Mouse (Mus musculus) E14TG2a.4 (cell line): Measurements from ENCODE around the gene Greb1.

Experiments
- CTCF ChIP-seq: conservative IDR thresholded peaks from 2 replicates; pipeline ENCODE4 v1.5.1; 2014; ENCODE audit warnings: low read length
- NANOG ChIP-seq: IDR thresholded peaks from 2 replicates; pipeline ENCODE4 v1.6.1; 2014; ENCODE audit warnings: borderline replicate concordance, low read length, mixed read lengths
- POU5F1 ChIP-seq: IDR thresholded peaks from 2 replicates; pipeline ENCODE4 v1.6.1; 2014; ENCODE audit warnings: low read length, borderline replicate concordance

DNA sequence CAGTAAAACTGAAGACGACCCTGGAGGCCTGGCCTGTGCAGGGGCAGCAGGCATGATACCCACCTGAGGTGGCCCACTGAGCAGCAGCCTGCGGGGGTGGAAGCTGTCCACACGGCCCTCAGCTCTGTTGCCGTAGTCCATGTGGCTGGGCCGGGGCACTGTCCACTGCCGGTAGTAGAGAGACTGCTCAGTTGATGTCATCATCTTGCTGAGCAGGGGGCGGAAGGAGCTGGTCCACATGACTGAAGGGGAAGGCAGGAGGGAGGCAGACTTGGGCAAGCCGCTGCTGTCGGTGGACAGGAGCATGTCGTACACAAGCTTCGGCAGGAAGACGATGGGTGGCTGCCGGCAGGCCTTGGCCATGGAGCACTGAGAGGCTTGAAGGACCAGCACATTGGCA is 104.5 kb downstream of the Greb1 start:
- TF ChIP-seq CTCF (no peak), POU5F1 (no peak), NANOG (no peak)
